Mouse (Mus musculus): ENCODE measurements around the gene Myocd. TPM values are rescaled to one million over a fixed set of nuclear protein-coding genes. Genes with fewer than 3 reads are reported as not detected.

Myocd gene
- total and polyA plus RNA-seq, 3 experiments, result 30.6 to 87.1 (median 82.5) TPM

- no peak for DNase-seq
- Histone ChIP-seq H3K4me3 (no peak overlapping the region), H3K36me3 (ENCODE audit: control insufficient read depth, insufficient read depth, low read length) (peaks cover 16% of the 10 kb centered on the region), H3K27me3 (ENCODE audit: control insufficient read depth, insufficient read depth, low read length) (no peaks in the 10 kb centered on the region), H3K27ac (no peak overlapping the region), H3K79me2 (replicated peaks; ENCODE audit: control insufficient read depth, insufficient read depth, low read length) (0 out of 2 replicates have a peak, but pooled peaks cover 2% of the 10 kb centered on the region), H3K4me1 (ENCODE audit: control insufficient read depth, insufficient read depth, low read length) (peaks cover 5% of the 10 kb centered on the region), H3K9ac (ENCODE audit: low read depth, low read length) (no peak overlapping the region)
- 82% methylated on average over 3 of the region's 3 CpGs for WGBS
- no peak for TF ChIP-seq CTCF (IDR thresholded peaks at IDR 0.05)
- no peak for TF ChIP-seq EP300 (IDR thresholded peaks at IDR 0.05; ENCODE audit: insufficient read depth, low read depth, low read length)
- no peak for TF ChIP-seq POLR2A (IDR thresholded peaks at IDR 0.05; ENCODE audit: insufficient read depth, low read depth, low read length)
- intact Hi-C loops (cut with DNase I), result no loop called here
Observed at GRCm38 (mm10) chr11:65237896-65238295, 31.9 kb downstream of the Myocd start.

- no peak for TF ChIP-seq CTCF (IDR thresholded peaks at IDR 0.05)
- no peak for TF ChIP-seq POLR2A (IDR thresholded peaks at IDR 0.05; ENCODE audit: insufficient read depth, low read depth, low read length)
- TF ChIP-seq EP300 (IDR thresholded peaks at IDR 0.05; ENCODE audit: insufficient read depth, low read depth, low read length), result no peak
Observed at GRCm38 (mm10) chr11:65236907-65237306, 32.9 kb downstream of the Myocd start.

GRCm38 (mm10) chr11:65235374-65235773, 34.4 kb downstream of the Myocd start:
- Histone ChIP-seq H3K4me1 (ENCODE audit: control insufficient read depth, insufficient read depth, low read length) (peaks cover 5% of the 10 kb centered on the region), H3K27ac (peak overlapping the region; percentile 63), H3K9ac (ENCODE audit: low read depth, low read length) (no peak overlapping the region)

More at GRCm38 (mm10) chr11:65236907-65237306, 32.9 kb downstream of the Myocd start:
- 0 out of 2 replicates have a peak, but pooled peaks cover 2% of the 10 kb centered on the region for H3K79me2 ChIP-seq (replicated peaks; ENCODE audit: control insufficient read depth, insufficient read depth, low read length)
- DNase-seq, result no peak
- 70% methylated on average over 2 of the region's 2 CpGs for WGBS
- H3K36me3 ChIP-seq (ENCODE audit: control insufficient read depth, insufficient read depth, low read length), result peaks cover 16% of the 10 kb centered on the region
- peaks cover 5% of the 10 kb centered on the region for H3K4me1 ChIP-seq (ENCODE audit: control insufficient read depth, insufficient read depth, low read length)
- H3K9ac ChIP-seq (ENCODE audit: low read depth, low read length), result no peak overlapping the region
- no peaks in the 10 kb centered on the region for H3K27me3 ChIP-seq (ENCODE audit: control insufficient read depth, insufficient read depth, low read length)
- intact Hi-C loops (cut with DNase I), result no loop called here
- no peak overlapping the region for H3K27ac ChIP-seq
- no peak overlapping the region for H3K4me3 ChIP-seq

GRCm38 (mm10) chr11:65231771-65232170, 38.0 kb downstream of the Myocd start:
- Histone ChIP-seq H3K79me2 (replicated peaks; ENCODE audit: control insufficient read depth, insufficient read depth, low read length) (peaks cover 2% of the 10 kb centered on the region; the same call in 1 of the 2 replicates), H3K36me3 (ENCODE audit: control insufficient read depth, insufficient read depth, low read length) (peaks cover 15% of the 10 kb centered on the region), H3K4me1 (ENCODE audit: control insufficient read depth, insufficient read depth, low read length) (peaks cover 4% of the 10 kb centered on the region), H3K27ac (no peak overlapping the region), H3K4me3 (no peak overlapping the region), H3K27me3 (ENCODE audit: control insufficient read depth, insufficient read depth, low read length) (no peaks in the 10 kb centered on the region), H3K9ac (ENCODE audit: low read depth, low read length) (no peak overlapping the region)
- WGBS, result 67% methylated on average over 4 of the region's 4 CpGs
- intact Hi-C loops (cut with DNase I), result no loop called here
- TF ChIP-seq CTCF (IDR thresholded peaks at IDR 0.05) (no peak), POLR2A (IDR thresholded peaks at IDR 0.05; ENCODE audit: insufficient read depth, low read depth, low read length) (no peak), EP300 (IDR thresholded peaks at IDR 0.05; ENCODE audit: insufficient read depth, low read depth, low read length) (no peak)
- DNase-seq, result no peak

More at GRCm38 (mm10) chr11:65235374-65235773, 34.4 kb downstream of the Myocd start:
- WGBS, result 15% methylated on average over 2 of the region's 2 CpGs
- Histone ChIP-seq H3K36me3 (ENCODE audit: control insufficient read depth, insufficient read depth, low read length) (peaks cover 14% of the 10 kb centered on the region), H3K4me3 (no peak overlapping the region), H3K79me2 (replicated peaks; ENCODE audit: control insufficient read depth, insufficient read depth, low read length) (0 out of 2 replicates have a peak, but pooled peaks cover 2% of the 10 kb centered on the region), H3K27me3 (ENCODE audit: control insufficient read depth, insufficient read depth, low read length) (no peaks in the 10 kb centered on the region)
- no peak for DNase-seq
- intact Hi-C loops (cut with DNase I), result no loop called here
- TF ChIP-seq POLR2A (IDR thresholded peaks at IDR 0.05; ENCODE audit: insufficient read depth, low read depth, low read length) (no peak), CTCF (IDR thresholded peaks at IDR 0.05) (no peak), EP300 (IDR thresholded peaks at IDR 0.05; ENCODE audit: insufficient read depth, low read depth, low read length) (no peak)

GRCm38 (mm10) chr11:65226766-65227165, 43.0 kb downstream of the Myocd start:
- H3K36me3 ChIP-seq (ENCODE audit: control insufficient read depth, insufficient read depth, low read length), result peaks cover 27% of the 10 kb centered on the region
- H3K27me3 ChIP-seq (ENCODE audit: control insufficient read depth, insufficient read depth, low read length), result no peaks in the 10 kb centered on the region
- DNase-seq, result peak in 1 of 2 experiments; percentile 58
- peak overlapping the region; percentile 69 for H3K27ac ChIP-seq
- H3K4me1 ChIP-seq (ENCODE audit: control insufficient read depth, insufficient read depth, low read length), result peaks cover 5% of the 10 kb centered on the region; the same call in 1 of the 2 replicates
- H3K79me2 ChIP-seq (replicated peaks; ENCODE audit: control insufficient read depth, insufficient read depth, low read length), result no peaks in the 10 kb centered on the region; the same call in 1 of the 2 replicates
- no peak for TF ChIP-seq CTCF (IDR thresholded peaks at IDR 0.05)
- TF ChIP-seq EP300 (IDR thresholded peaks at IDR 0.05; ENCODE audit: insufficient read depth, low read depth, low read length), result no peak
- TF ChIP-seq POLR2A (IDR thresholded peaks at IDR 0.05; ENCODE audit: insufficient read depth, low read depth, low read length), result 0 out of 2 replicates have a peak, but pooled peaks have one; percentile 8
- 12% methylated on average over 10 of the region's 10 CpGs for WGBS
- H3K4me3 ChIP-seq, result no peak overlapping the region
- intact Hi-C loops (cut with DNase I), result no loop called here
- no peak overlapping the region for H3K9ac ChIP-seq (ENCODE audit: low read depth, low read length)

- H3K4me3 ChIP-seq, result no peak overlapping the region
- intact Hi-C loops (cut with DNase I), result loop anchor here (2.0 to 5.0 kb wide), 2 partner anchors 14 to 52 kb away; partner anchors contain the start of gene Myocd
- 60% methylated on average over 9 of the region's 9 CpGs for WGBS
- peaks cover 1% of the 10 kb centered on the region; the same call in 1 of the 2 replicates for H3K4me1 ChIP-seq (ENCODE audit: control insufficient read depth, insufficient read depth, low read length)
- peak overlapping the region; percentile 60 for H3K27ac ChIP-seq
- TF ChIP-seq CTCF (IDR thresholded peaks at IDR 0.05) (no peak), POLR2A (IDR thresholded peaks at IDR 0.05; ENCODE audit: insufficient read depth, low read depth, low read length) (no peak), EP300 (IDR thresholded peaks at IDR 0.05; ENCODE audit: insufficient read depth, low read depth, low read length) (no peak)
- no peaks in the 10 kb centered on the region for H3K27me3 ChIP-seq (ENCODE audit: control insufficient read depth, insufficient read depth, low read length)
- no peaks in the 10 kb centered on the region for H3K79me2 ChIP-seq (replicated peaks; ENCODE audit: control insufficient read depth, insufficient read depth, low read length)
- H3K36me3 ChIP-seq (ENCODE audit: control insufficient read depth, insufficient read depth, low read length), result peaks cover 23% of the 10 kb centered on the region
- no peak overlapping the region for H3K9ac ChIP-seq (ENCODE audit: low read depth, low read length)
- peak in 1 of 2 experiments; percentile 47 for DNase-seq
Observed at GRCm38 (mm10) chr11:65214954-65215629, 54.7 kb downstream of the Myocd start.

Measured in heart, adult 2 months (tissue).